Mouse (Mus musculus): ENCODE results near the gene Med13l. TPM values are rescaled to one million over a fixed set of nuclear protein-coding genes. Genes with fewer than 3 reads are reported as not detected.
"Not testable (repeated sequence)": the region's sequence is repeated elsewhere in the genome, so short reads cannot be mapped to it uniquely, and the experiment has no call there.

Med13l gene
- polyA plus RNA-seq, 2 experiments from 2014 or later: 22.0 to 25.3 TPM

DNA sequence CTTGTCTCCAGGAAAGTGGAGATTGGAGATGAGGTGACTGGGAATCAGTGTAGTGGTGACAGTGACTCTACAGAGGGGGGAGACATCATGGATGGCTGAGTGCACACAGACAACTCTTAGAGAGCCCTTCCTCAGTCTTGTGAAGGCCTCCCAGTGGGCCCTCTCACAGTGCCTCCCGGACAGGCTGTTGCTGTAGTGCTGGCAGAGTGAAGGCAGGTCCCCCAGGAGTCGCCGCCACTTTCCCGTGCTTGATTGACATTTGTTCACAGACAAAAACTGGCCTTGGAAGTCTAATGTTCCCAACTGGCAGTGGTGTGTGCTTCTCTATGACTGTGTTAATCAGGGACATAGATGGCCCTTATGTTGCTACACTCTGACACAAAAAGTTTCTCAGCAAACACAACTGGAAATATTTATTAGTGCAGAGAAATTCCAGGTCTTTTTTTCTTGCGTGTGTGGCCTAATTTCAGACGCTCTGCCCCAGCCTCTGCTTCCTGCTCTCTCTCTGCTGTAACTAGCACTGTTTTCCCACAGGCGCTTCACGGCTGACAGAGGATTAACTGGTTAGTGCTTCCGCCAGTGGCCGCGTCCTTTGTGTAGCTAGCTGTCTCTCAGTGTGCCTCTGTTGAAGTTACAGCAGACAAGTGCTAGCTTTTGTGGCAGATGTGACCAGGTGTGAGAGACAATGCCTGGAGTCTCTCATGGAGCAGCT lies 75.2 kb downstream of the Med13l start:
- ATAC-seq: no peak

DNA sequence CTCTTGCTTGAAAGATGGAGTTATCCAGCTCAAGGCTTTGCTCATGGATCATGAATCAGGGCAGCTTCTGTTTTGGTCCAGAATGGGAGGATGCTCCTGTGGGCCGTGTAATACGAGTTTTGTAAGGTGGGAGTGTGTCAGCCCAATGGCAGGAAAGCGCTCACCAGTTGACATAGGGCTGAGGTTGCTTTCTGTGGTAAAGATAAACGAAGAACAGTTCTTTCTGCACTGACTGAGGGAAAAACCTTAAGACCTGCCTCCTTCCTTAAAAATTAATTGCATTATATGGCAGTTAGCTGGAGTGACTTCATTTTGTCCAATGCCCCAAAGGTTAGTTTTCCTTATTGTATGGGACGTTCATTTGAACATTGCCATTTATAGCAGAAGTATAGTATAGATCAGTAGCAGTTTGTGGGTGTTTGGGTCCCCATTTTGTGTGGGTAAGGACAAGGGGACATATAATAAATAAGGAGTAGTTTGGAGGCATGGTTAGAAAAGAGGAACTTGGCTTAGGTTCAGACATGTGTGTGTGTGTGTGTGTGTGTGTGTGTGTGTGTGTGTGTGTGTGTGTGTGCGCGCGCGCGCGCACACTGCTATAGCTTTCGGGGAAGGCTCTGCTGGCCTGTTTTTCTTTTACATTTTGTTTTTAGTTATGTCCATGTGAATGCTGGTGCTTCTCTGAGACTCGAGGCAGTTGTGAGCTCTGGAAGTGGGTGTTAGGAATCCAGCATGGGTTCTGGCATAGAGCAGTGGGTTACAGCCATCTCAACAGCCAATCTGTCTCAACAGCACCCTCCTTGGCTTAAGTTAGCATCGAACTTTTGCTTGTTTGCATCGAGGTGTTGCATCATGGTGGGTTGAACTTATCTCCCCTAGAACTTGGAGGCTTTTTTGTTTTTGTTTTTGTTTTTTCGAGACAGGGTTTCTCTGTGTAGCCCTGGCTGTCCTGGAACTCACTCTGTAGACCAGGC lies 76.2 kb downstream of the Med13l start:
- no peak for ATAC-seq

DNA sequence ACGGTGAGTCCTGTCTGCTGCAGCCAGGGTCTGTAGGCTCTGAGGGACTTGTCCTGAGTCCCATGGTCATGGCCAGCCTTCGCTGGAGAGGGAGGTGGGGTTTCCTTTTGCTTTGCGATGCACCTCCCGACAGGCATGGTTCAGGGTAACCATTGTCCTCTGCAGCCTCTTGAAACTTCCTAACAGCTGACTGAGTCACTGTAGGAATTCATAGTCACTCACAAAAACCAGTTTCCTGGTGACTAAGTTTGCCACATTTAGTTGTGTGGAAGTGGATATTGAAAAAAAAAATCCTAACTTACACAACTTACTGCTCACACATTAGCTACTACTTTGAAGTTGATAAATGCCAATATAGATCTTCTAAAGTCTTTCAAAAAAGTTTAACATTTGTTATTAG lies 77.5 kb downstream of the Med13l start:
- ATAC-seq: no peak

DNA sequence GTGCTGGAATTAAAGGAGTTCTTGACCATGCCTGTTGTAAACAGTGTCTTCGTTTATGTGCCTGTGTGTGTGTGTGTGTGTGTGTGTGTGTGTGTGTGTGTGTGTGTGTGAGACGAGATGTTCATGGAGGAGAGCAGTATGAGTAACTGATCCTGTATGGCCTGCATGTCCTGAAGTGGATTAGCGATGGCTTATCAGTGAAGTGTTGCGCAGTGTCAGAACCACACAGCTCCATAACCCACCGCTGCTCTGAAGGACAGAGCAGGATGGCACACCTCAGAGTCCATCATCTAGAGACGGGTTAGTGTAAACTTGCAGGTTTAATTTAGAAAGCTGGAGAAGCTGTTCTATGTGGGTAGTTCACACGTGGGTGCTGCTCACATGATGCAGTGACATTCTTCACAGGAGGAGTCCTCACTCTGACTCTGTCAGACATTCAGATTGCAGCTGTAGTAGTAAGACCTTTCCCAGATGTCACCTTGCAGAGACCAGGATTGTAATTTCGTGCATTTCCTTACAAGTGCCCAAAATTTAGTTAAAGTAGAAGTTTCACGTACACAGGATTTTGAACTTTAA lies 78.1 kb downstream of the Med13l start:
- no peak for ATAC-seq

DNA sequence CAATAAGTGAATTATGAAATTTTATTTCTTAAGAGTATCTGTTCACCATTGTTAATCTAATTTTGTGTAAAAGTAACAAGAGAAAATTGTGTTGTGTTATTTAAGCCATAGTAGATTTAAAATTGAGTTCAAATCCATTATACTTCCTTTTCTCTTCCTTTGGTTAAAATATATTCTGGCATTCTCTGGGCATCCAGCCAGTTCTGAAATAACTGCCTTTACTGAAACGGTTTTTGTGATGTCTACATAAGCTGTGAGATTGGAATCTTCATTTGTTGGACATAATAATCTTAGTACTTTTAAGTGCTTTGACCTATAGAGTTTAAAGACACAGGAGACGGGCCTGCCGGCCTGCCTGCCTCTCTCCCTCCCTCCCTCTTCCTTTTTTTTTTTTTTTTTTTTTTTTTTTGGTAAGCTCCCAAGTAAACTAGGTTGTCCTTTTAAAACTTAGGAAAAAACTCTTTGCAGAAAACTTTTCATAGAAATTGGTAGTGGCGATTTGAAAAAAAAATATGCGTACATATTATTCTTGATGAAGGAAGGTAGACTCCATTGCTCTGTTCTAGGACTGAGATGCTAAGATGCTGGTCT lies 78.7 kb downstream of the Med13l start:
- ATAC-seq: no peak

DNA sequence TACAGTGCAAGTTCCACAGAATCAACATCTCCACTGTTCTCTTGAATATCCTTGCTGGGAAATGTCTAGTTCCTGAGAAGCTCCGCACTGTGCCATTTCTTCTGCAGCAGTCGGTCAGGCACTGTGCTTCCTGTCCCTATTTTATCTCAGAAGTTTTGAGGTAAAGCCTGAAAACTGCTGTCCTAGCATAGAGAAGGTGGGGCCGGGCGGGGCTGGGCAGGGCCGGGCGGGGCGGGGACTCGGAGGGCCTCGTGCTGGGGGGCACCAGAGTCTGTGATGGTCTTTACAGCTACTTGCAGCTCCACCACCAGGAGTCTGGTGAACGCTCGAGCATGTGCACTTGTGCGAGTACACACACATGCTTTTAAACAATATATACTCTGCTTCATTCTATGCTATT lies 83.6 kb downstream of the Med13l start:
- no peak for ATAC-seq

DNA sequence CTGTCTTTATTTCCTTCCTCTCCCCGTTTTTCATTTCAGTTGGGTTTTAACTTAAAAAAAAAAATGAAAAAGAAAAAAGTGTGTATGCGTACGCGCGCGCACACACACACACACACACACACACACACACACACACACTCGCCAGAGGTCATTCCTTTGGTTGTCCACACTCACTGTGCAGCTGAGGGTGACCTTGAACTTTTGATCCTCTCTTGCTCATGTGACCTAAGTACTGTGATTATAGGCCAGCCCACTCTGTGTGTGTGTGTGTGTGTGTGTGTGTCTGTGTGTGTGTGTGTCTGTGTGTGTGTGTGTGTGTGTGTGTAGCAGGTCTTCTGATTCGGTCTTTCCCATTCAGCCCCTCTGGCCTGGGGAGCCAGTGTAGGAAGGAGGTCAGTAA lies 84.0 kb downstream of the Med13l start:
- ATAC-seq: no peak

DNA sequence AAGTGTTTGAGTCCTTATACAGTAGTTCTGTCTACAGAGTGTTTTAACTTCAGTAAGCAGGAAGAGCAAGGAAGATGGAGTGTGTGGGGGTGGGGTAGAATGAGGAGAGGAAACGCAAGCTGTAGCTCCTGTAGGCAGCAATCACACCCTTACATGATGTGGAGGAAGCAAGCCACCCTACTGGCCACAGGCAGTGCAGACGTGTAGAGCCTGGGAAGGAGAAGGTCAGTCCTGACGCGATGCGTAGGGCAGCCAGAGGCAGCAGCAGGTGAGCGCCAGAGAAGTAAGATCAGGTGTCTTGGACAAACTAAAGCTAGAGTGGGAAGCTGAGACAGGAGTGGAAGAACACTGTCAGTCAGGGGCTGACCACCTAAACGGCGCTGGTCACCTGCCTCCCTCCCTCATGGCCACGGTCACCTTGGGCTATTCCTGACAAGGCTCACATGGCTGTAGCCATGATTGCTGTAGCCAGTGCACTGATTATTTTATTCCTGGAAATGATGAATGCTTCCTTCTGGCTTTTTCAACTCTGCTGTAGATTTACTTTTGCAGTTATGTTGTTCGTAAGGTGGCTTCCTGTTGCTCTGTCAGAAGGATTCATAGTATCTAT lies 84.8 kb downstream of the Med13l start:
- peak; percentile 69 for ATAC-seq

DNA sequence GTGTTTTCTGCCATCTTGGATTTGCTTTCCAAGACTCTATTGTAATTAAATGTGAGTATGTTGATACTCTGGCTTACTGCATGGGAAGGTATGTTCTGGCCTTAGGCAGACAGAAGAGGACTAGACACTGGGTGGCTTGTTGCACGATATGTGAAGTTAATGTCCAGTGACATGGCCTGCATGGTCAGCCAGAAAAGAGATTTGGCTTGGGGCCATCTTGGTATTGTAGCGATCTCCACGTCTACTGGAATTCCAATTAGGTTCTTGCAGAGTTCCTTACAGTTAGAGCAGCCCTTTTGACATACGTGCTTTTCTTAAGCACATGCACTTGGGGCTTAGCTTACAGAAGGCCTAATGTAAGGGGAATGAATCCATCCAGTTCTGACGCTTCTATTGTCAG lies 86.4 kb downstream of the Med13l start:
- no peak for ATAC-seq

DNA sequence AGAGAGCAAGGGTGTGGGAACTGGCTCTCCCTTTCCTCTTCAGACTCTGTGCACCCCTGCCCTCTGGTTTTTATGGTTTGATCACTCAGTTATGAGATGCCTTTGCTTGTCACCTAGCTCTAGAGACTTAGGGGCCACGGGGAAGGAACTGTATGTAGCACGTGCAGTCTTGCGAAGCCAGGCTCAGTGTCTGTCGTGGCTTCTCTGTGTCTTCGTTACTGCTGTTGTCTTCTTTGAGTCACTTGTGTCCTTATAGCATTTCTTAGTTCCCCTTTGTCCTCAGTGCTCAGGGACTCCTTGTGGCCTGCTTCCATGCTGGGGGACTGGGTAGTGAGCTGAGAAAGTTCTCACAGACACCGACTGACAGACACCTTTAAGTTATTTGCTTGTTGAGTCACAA lies 86.9 kb downstream of the Med13l start:
- ATAC-seq: no peak

DNA sequence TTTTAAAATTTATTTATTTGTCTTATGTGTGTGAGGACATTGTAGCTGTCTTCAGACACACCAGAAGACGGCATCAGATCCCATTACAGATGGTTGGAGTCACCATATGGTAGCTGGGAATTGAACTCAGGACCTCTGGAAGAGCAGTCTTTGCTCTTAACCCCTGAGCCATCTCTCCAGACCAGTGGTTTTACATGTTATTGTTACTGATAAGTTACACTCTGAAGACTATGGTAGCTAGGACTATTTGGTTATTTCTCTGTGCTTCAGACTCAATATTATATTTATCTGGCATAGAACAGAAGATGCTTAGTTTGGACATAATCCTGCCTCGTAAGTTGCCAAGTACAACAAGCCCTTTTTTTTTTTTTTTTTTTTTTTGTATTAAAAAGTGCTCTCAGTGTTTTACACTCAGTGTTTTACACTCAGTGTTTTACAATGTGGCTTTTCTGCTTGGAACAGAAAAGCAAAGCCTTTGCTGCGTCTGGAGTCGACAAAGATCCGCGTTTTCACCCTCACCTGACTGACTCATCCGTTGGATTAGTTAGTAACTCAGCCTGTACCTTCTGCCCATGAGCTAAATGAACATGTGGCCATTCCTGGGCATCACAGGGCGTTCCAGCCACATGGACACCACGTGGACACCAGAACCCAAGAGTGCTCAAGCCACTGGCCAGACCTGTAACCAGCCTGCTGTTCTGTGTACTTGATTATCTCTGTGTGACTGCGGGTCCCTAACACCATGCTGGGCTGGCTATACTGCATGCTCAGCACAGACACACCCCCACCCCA lies 88.9 kb downstream of the Med13l start:
- ATAC-seq: no peak

DNA sequence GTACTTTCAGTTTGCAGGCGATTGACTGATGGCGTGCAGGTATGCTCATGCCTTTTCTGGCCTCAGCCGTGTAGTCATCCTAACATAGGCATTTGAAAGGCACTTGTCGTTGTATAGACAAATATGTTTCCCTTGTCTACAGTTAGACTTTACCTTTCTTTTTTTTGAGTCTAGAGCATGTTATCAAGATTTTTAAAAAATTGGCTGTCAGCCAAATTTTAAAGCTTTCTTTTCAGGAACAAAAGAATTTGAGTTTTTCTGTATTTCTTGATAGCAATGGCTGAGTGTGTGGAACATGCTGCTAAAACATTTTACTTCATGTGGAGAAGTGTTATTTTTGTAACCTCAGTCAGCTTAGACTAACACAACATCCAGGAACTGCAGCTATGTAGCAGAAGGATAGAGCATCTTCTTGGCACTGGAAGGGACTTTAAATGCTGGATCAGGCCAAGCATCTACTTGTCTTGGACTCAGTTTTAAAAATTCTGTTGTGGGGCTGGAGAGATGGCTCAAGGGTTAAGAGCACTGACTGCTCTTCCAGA lies 89.6 kb downstream of the Med13l start:
- no peak for ATAC-seq

DNA sequence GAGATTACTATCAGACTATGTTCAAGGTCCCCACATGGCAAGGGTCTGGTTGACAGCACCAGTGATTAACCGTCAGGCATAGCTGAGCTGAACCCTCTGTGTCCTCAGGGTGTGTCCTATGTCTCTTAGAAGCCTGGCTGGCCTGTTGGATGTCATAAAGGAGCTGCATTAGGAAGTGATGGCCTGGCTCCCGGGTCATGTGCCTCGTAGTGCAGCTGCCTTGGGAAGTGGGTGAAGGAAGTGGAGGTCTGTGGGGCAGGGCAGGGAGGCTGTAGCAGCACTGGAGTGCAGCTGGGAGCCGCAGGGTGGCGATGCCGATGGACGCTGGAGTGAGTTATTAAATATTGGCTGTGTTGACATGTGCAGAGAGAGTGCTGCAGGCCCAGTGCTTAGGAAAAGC lies 90.3 kb downstream of the Med13l start:
- no peak for ATAC-seq

DNA sequence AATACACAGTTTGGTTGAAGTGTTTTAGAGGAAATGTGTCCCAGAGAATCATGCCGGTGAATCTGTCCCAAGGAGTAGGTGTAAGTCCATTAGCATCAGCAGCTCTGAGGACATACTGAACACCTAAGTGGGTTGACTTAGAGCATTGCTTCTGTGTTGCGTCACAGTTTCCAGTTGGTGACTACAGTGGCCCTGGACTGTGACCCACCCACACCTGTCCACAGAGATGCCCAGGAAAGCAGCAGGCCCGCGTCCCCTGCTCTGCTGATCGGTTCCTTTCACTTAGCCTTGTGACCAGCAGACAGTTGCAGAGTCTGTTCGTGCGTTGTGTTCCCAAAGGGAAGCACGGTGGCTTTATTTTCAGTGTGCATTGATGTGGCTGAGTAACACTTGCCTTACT lies 92.1 kb downstream of the Med13l start:
- no peak for ATAC-seq

DNA sequence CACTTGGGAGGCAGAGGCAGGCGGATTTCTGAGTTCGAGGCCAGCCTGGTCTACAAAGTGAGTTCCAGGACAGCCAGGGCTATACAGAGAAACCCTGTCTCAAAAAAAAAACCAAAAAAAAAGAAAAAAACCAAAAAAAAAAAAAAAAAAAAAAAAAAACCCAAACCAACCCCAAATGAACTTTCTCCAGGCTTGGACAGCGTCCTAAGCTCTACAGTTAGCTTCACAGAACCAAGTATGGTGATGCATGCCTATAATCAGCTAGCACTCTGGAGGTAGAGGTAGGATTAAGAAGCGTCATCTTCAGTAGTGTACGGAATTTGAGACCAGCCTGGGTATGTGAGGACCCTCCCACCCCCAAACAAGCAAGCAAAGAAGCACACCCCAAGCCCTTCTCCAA lies 92.6 kb downstream of the Med13l start:
- not testable (repeated sequence) for ATAC-seq

DNA sequence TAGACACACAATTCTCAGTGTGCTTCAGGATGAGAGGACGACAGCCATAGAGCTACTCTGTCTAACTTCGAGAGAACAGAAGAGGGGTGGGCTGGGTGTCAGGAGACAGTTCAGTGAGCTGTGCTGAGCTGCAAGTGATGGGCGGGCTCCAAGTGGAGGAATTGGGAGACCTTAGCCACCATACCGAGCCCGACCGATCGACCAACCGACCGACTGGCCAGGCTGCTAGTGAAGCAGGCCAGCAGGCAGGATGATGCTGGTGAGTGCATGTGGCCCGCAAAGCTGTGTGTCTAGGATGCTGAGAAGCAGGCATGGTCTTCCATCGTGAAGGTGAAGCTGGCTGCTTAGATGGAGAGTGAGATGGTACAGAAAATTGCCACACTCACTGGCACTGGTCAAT lies 94.1 kb downstream of the Med13l start:
- no peak for ATAC-seq

DNA sequence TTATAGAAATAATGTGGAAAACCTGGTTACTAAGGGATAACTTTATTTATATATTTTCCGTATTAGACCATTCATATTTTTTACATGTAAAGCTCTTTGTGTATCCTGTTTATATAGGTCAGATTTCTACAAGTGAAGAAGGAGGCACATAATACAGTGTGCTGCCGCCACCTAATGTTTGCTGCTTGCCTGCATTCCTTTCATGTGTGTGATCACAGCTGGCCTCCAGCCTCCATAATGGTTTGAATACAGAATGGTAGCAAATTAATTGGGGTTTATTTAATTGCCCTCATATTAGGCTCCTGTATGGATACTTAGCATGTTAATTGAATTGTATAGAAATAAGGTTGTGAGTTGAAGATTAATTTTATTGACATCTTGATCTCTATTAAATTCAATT lies 94.5 kb downstream of the Med13l start:
- no peak for ATAC-seq

DNA sequence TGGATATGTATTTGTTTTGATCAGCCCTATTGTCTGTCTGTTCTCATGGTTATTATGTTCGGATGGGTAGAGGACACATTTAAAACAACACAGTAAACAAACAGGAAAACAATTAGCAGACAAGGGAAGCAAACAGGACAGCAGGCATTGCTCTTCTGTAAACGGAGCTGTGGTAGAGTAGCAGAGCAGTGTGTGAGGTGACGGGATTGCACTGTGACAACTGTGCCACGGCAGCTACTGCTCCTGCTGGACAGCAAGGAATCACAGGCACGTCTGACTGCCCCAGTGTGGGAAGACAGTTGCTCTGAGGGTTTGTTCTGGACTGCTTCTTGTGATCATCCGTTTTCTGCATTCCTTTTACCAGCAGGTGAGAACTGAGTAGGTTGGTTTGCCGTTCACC lies 94.9 kb downstream of the Med13l start:
- ATAC-seq: no peak

DNA sequence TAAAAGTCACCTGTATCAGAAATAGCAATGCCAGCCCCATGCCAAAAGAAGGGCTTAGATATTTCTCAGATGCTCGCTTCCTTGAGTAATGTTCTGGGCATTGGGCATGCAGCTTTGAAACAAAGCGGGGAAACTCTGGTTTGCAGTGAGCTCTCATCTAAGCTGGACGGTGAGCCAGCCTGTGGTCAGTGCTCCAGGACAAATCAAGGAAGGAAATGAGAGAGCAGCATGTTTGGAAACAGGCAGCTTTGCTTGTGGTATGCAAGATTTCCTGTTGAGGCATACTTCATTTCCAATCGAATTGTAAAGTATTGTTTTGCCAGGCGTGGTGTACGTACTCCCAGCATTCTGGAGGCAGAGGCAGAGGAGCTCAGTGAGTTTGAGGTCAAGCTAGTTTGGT lies 95.5 kb downstream of the Med13l start:
- ATAC-seq: no peak

DNA sequence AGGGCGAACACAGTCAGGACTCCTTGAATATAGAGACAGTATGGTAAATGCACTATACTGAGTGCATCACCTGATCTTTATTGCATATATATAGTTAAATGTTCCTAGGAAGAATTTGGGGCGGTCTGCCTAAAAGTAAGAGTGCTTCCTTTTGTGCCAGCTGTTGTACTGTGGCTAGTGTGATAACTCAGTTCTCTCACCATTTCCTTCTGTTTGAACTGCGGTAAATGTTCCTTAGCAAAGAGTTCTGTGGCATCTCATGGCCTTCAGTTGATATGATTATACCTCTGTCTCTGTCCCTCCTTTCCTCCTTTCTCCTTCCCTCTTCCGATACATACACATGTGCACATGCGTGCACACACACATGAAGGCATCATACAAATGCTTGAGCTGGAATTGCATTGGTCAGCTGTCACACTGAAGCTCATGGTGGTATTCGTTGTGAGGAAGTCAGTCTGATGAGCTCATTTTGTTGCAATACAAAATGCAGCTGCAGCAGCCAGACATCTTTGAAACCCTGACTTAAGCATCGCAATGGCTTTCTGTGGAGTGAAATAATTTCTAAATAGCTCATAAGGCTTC lies 97.9 kb downstream of the Med13l start:
- ATAC-seq: no peak

DNA sequence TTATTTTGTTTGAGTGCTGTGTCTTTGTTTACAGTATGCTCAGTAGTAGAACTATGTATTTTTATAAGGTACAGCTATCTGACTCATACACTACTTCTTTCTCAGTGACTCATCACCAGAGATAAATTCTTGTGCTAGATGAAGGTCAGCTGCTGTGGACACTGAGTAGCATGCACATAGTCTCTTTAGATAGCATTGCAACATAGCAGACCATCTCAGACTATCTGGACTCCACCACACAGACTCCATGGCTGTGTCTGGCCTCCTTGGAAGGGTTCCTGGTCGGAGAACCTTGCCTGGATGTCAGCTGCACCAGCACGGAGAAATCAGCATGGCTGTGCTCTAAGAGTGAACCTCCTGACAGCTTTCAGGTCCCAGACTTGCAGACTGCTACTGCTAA lies 99.2 kb downstream of the Med13l start:
- no peak for ATAC-seq

Measured in CD4-positive, CD25-positive, alpha-beta regulatory T cell, adult 4 months (primary cell).